Mouse (Mus musculus): Measurements from ENCODE around the gene Aff1. TPM values are rescaled to one million over a fixed set of nuclear protein-coding genes. Genes with fewer than 3 reads are reported as not detected.
A peak's percentile ranks its signal among the peaks of the same experiment; 100 is the strongest.

Aff1 gene
- total and polyA plus RNA-seq, 2 experiments = 4.1 to 6.5 TPM

DNA sequence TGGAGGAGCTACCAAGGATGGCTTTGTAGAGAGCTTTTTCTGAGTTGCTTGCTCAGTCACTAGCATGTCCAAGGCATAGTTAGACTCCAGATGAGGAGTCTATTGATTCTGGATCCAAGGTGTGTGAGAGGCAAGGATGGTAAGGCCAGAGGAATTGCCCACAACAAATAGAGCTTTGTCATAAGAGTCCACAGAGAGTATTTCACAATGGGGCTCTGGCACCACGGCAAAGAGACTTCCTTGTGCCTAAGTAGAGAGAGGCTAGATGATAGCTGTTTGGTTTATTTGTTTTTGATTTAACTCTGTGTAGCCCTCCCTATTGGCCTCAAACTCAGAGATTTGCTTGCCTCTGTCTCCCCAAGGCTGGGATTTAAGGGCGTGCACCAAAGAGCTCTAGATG is 54.9 kb downstream of the Aff1 start:
- 51% methylated on average over 2 of the region's 2 CpGs for WGBS
- DNase-seq (ENCODE audit: extremely low read depth, low read depth, low spot score) = peak; percentile 87
- Histone ChIP-seq H3K9ac (ENCODE audit: low read depth, low read length) (no peak overlapping the region), H3K27ac (replicated peaks; ENCODE audit: insufficient read depth, low read depth, low read length) (peak overlapping the region; percentile 5; the same call in 1 of the 2 replicates), H3K36me3 (ENCODE audit: control insufficient read depth, insufficient read depth, low read length) (no peaks in the 10 kb centered on the region), H3K27me3 (ENCODE audit: control insufficient read depth, insufficient read depth, low read length) (no peaks in the 10 kb centered on the region), H3K4me1 (ENCODE audit: control insufficient read depth, insufficient read depth, low read length) (peaks cover 10% of the 10 kb centered on the region), H3K79me2 (ENCODE audit: control insufficient read depth, insufficient read depth, low read length) (peaks cover 2% of the 10 kb centered on the region; the same call in 1 of the 2 replicates), H3K4me3 (ENCODE audit: insufficient read depth, low read depth, low read length) (no peak overlapping the region)
- TF ChIP-seq CTCF (IDR thresholded peaks at IDR 0.05; ENCODE audit: low read depth, low read length) = no peak
- no peak for TF ChIP-seq POLR2A (IDR thresholded peaks at IDR 0.05; ENCODE audit: extremely low read depth, insufficient read depth, low read length)

DNA sequence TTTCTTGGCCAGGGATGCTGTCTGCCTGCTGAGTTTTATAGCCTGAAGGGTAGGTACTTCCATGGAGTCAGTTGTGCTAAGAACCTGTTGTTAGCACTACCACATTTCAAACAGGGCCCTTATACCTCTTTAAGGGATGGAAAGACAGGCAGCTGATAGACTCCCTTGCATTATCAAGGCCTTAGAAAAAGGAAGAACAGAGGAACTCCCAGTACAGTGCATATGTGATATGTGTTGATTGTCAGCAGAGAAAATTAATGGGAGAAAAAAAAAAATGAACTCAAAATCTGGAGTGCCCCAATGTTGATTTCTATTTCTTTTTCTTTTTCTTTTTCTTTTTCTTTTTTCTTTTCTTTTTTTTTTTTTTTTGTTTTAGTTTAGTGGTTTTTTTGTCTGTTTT is 56.2 kb downstream of the Aff1 start:
- H3K27me3 ChIP-seq (ENCODE audit: control insufficient read depth, insufficient read depth, low read length) = no peaks in the 10 kb centered on the region
- H3K4me1 ChIP-seq (ENCODE audit: control insufficient read depth, insufficient read depth, low read length) = peaks cover 15% of the 10 kb centered on the region
- peaks cover 2% of the 10 kb centered on the region; the same call in 1 of the 2 replicates for H3K79me2 ChIP-seq (ENCODE audit: control insufficient read depth, insufficient read depth, low read length)
- H3K36me3 ChIP-seq (ENCODE audit: control insufficient read depth, insufficient read depth, low read length) = no peaks in the 10 kb centered on the region
- H3K27ac ChIP-seq (replicated peaks; ENCODE audit: insufficient read depth, low read depth, low read length) = no peak overlapping the region
- no peak overlapping the region for H3K4me3 ChIP-seq (ENCODE audit: insufficient read depth, low read depth, low read length)
- TF ChIP-seq POLR2A (IDR thresholded peaks at IDR 0.05; ENCODE audit: extremely low read depth, insufficient read depth, low read length) = no peak
- TF ChIP-seq CTCF (IDR thresholded peaks at IDR 0.05; ENCODE audit: low read depth, low read length) = no peak
- no peak for DNase-seq (ENCODE audit: extremely low read depth, low read depth, low spot score)
- no peak overlapping the region for H3K9ac ChIP-seq (ENCODE audit: low read depth, low read length)

DNA sequence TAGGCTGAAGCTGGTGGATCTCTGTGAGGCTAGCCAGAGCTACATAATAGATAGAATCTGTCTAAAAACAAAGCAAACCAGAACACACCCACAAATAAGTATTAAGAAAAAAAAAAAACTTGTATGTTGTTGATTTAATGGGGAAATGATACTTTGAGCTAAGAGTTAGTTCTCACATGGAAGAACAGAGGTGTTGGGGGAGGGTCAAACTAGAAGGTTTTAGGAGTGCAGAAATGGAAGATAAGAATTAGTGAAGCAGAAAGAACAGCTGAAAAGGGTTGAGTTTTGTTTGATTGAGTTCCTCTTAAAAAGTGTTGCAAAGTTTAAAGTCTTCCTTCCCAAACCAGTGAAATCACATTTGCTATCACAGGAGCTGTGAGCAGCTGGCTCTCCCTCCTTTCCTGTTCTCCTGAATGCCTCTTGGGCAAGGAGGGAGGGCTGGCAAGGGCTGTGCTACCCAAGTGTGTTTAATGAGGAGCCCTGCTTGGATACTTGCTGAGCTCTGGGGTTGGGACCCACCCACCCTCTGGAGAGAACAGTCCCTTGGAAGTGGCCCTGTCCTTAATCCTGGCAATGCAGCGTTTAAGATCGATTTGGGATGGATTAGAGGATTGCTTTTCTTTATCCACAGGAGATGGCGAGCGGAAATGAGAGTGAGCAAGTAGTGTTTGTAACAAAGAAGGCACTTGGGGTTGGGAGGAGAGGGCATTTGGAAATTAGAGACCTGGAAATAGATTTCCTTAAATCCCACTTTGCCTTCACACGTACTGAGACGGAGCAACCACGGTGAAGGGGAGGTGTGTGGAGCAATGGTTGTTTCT is 57.5 kb downstream of the Aff1 start:
- Histone ChIP-seq H3K27ac (replicated peaks; ENCODE audit: insufficient read depth, low read depth, low read length) (no peak overlapping the region), H3K79me2 (ENCODE audit: control insufficient read depth, insufficient read depth, low read length) (peaks cover 2% of the 10 kb centered on the region; the same call in 1 of the 2 replicates), H3K36me3 (ENCODE audit: control insufficient read depth, insufficient read depth, low read length) (no peaks in the 10 kb centered on the region), H3K4me1 (ENCODE audit: control insufficient read depth, insufficient read depth, low read length) (peaks cover 15% of the 10 kb centered on the region), H3K4me3 (ENCODE audit: insufficient read depth, low read depth, low read length) (no peak overlapping the region), H3K27me3 (ENCODE audit: control insufficient read depth, insufficient read depth, low read length) (no peaks in the 10 kb centered on the region), H3K9ac (ENCODE audit: low read depth, low read length) (no peak overlapping the region)
- 83% methylated on average over 7 of the region's 7 CpGs for WGBS
- no peak for TF ChIP-seq POLR2A (IDR thresholded peaks at IDR 0.05; ENCODE audit: extremely low read depth, insufficient read depth, low read length)
- no peak for TF ChIP-seq CTCF (IDR thresholded peaks at IDR 0.05; ENCODE audit: low read depth, low read length)
- DNase-seq (ENCODE audit: extremely low read depth, low read depth, low spot score) = no peak

DNA sequence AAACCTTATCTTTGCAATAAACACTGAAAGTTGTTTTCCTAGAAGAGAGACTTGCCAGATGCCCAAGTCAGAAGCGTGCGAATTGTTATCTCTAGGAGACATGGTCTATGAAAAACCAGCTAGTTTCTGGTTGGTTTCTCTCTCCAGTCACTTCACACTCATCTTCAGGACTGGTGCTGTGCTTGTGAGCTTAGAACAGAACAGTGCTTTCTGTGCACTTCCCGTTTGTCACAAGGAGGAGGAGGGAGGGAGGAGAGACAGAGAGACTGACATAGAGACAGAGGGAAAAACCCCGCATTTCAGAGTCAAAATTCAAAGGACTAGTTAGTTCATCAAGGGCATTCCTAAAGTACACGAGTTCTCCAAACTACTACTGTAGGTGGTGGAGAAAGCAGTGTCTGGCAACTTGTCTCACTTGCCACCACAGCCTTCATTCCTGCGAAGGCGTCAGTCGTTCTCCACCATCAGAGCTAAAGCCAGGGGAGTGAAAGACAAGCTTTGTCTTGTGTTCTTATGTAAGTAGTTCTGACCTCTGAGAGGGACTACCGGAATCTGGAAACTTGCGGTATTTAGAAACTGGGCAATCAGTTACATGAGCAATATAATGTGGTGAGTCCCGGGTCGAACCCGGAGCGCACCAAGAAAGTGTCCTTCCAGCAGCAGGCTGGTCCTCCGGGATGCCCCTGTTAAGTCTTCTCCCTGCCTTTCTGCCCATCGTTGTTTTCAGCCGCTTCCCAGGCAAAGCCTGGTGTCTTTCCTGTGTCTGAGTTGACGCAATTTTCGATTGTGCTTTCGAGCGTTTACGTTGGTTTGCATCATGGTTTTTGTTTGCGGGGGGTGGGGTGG is 60.7 kb downstream of the Aff1 start:
- TF ChIP-seq POLR2A (IDR thresholded peaks at IDR 0.05; ENCODE audit: extremely low read depth, insufficient read depth, low read length) = no peak
- TF ChIP-seq CTCF (IDR thresholded peaks at IDR 0.05; ENCODE audit: low read depth, low read length) = no peak
- peak overlapping the region; percentile 90 for H3K4me3 ChIP-seq (ENCODE audit: insufficient read depth, low read depth, low read length)
- DNase-seq (ENCODE audit: extremely low read depth, low read depth, low spot score) = peak; percentile 64
- H3K36me3 ChIP-seq (ENCODE audit: control insufficient read depth, insufficient read depth, low read length) = no peaks in the 10 kb centered on the region
- peaks cover 15% of the 10 kb centered on the region; the same call in 1 of the 2 replicates for H3K79me2 ChIP-seq (ENCODE audit: control insufficient read depth, insufficient read depth, low read length)
- H3K27me3 ChIP-seq (ENCODE audit: control insufficient read depth, insufficient read depth, low read length) = no peaks in the 10 kb centered on the region
- peak overlapping the region; percentile 83 for H3K9ac ChIP-seq (ENCODE audit: low read depth, low read length)
- peak overlapping the region; percentile 97 for H3K27ac ChIP-seq (replicated peaks; ENCODE audit: insufficient read depth, low read depth, low read length)
- WGBS = 4% methylated on average over 23 of the region's 23 CpGs
- H3K4me1 ChIP-seq (ENCODE audit: control insufficient read depth, insufficient read depth, low read length) = peaks cover 20% of the 10 kb centered on the region

DNA sequence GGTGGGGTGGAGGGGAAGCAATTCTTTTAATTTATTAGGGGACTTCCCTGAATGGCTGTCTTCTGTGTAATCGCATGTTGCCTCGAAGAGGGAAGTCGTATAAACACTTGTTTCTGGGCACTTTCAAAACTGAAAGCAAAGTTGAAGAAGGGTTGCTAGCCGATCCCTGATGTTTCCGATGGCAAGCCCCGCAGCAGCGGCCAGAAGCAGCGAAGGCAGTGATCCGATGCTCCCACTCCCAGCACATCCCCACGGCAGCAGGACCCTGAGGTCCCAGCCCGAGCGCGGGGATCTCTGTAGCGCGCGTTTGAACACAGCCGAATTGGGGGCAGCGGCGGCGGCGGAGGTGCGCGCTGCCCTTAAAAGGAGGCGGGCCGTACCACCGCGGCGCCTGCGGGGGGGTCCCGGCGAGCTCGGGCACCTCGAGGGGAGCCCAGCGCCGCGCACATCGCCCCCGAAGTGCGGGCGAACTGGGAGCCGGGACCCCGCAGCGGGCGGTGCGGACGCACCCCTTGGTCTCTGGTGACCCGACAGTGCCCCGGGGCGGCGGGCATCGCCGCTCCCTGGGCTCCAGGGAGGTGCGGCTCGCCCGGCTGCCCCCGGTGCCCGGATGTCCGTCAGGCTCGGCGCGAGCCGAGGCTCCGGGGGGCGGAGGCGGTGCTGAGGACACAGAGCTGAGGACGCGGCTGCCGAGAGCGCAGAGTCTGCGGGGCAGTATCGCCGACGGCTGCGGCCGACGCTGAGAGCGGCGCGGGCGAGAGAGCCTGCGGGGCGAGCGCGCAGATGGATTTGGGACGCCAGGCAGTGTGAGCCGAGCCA is 61.5 kb downstream of the Aff1 start:
- no peaks in the 10 kb centered on the region for H3K36me3 ChIP-seq (ENCODE audit: control insufficient read depth, insufficient read depth, low read length)
- peak overlapping the region; percentile 92 for H3K27ac ChIP-seq (replicated peaks; ENCODE audit: insufficient read depth, low read depth, low read length)
- H3K4me3 ChIP-seq (ENCODE audit: insufficient read depth, low read depth, low read length) = peak overlapping the region; percentile 90
- H3K9ac ChIP-seq (ENCODE audit: low read depth, low read length) = peak overlapping the region; percentile 97
- no peaks in the 10 kb centered on the region for H3K27me3 ChIP-seq (ENCODE audit: control insufficient read depth, insufficient read depth, low read length)
- under 1% methylated on average over 81 of the region's 86 CpGs for WGBS
- H3K79me2 ChIP-seq (ENCODE audit: control insufficient read depth, insufficient read depth, low read length) = peaks cover 15% of the 10 kb centered on the region; the same call in 1 of the 2 replicates
- peaks cover 24% of the 10 kb centered on the region for H3K4me1 ChIP-seq (ENCODE audit: control insufficient read depth, insufficient read depth, low read length)
- TF ChIP-seq POLR2A (IDR thresholded peaks at IDR 0.05; ENCODE audit: extremely low read depth, insufficient read depth, low read length) (peak; percentile 95), CTCF (IDR thresholded peaks at IDR 0.05; ENCODE audit: low read depth, low read length) (no peak)
- DNase-seq (ENCODE audit: extremely low read depth, low read depth, low spot score) = peak; percentile 70

Data from liver, adult 2 months (tissue).